Comparison of ENCODE assay signal across 14 mouse cellular contexts in genomic region chr15:32034790-32035189, GRCm38 (mm10).
DNase-seq lines count a peak whose midpoint lies in the region; ATAC-seq lines count a peak whose summit lies in the region.
"Had no signal": no experiment of that assay in that cellular context is flagged by ENCODE, and none has a peak within 500 bp of the region (broad histone marks: within the 10 kb centered on the region; RNA-seq: fewer than 3 reads in every experiment).

No protein-coding gene starts in this region.

- DNase-seq in left cerebral cortex, postnatal 4 days, result peak; percentile 63
- DNase-seq in left cerebral cortex, adult 9 months (ENCODE audit: low spot score in 2 of 2), result no peak
- DNase-seq in limb, embryonic 11.5 days (ENCODE audit: low spot score), result peak; percentile 58
- peak; percentile 41 for DNase-seq in retina, embryonic 14.5 days (ENCODE audit: low spot score)
- DNase-seq in urinary bladder, postnatal 4 days (ENCODE audit: low spot score in 2 of 2), result no peak
- no peak for DNase-seq in right cerebral cortex, adult 18-20 months
- no peak for DNase-seq in layer of hippocampus, adult 18-20 months (ENCODE audit: low spot score in 2 of 2)
- DNase-seq: adrenal gland, adult 2 months; cerebellum, adult 9-10 months; liver; right cerebral cortex, postnatal 14 days had no signal

- peaks cover 19% of the 10 kb centered on the region for H3K4me1 ChIP-seq in forebrain, embryonic 12.5 days
- no peaks in the 10 kb centered on the region for H3K4me1 ChIP-seq in limb, embryonic 11.5 days (ENCODE audit: control insufficient read depth, insufficient read depth, low read length)
- H3K4me1 ChIP-seq: heart, embryonic 12.5 days had no signal

- H3K36me3 ChIP-seq in forebrain, embryonic 12.5 days (replicated peaks), result no peaks in the 10 kb centered on the region
- H3K36me3 ChIP-seq in limb, embryonic 11.5 days (ENCODE audit: control insufficient read depth, insufficient read depth, low read length), result no peaks in the 10 kb centered on the region
- H3K36me3 ChIP-seq: heart, embryonic 12.5 days had no signal

- no peak overlapping the region for H3K4me3 ChIP-seq in forebrain, embryonic 12.5 days (replicated peaks)
- no peak overlapping the region for H3K4me3 ChIP-seq in limb, embryonic 11.5 days (ENCODE audit: low read depth, low read length)
- H3K4me3 ChIP-seq: heart, embryonic 12.5 days; layer of hippocampus, adult 2 months had no signal

- no peak overlapping the region for H3K4me2 ChIP-seq in forebrain, embryonic 12.5 days
- H3K4me2 ChIP-seq in limb, embryonic 11.5 days (ENCODE audit: low read depth, severe bottlenecking), result no peak overlapping the region
- H3K4me2 ChIP-seq: heart, embryonic 12.5 days had no signal

- no peak overlapping the region for H3K9ac ChIP-seq in forebrain, embryonic 12.5 days
- no peak overlapping the region for H3K9ac ChIP-seq in limb, embryonic 11.5 days (ENCODE audit: low read length)
- H3K9ac ChIP-seq: heart, embryonic 12.5 days had no signal

- no peaks in the 10 kb centered on the region for H3K9me3 ChIP-seq in forebrain, embryonic 12.5 days
- no peaks in the 10 kb centered on the region for H3K9me3 ChIP-seq in limb, embryonic 11.5 days (ENCODE audit: control insufficient read depth, low read length)
- H3K9me3 ChIP-seq: heart, embryonic 12.5 days had no signal

- H3K27me3 ChIP-seq in forebrain, embryonic 12.5 days, result no peaks in the 10 kb centered on the region
- H3K27me3 ChIP-seq in limb, embryonic 11.5 days (ENCODE audit: control insufficient read depth, insufficient read depth, low read length), result no peaks in the 10 kb centered on the region
- H3K27me3 ChIP-seq: heart, embryonic 12.5 days had no signal

- intact Hi-C loops in left cerebral cortex, postnatal 4 days (cut with DNase I), result no loop called here

- peak overlapping the region; percentile 14; the same call in 1 of the 2 replicates for H3K27ac ChIP-seq in forebrain, embryonic 12.5 days
- H3K27ac ChIP-seq in limb, embryonic 11.5 days (replicated peaks; ENCODE audit: low read depth, low read length), result no peak overlapping the region
- H3K27ac ChIP-seq: layer of hippocampus, adult 2 months had no signal

- ATAC-seq in forebrain, embryonic 12.5 days (ENCODE audit: low FRiP score), result peak; percentile 77
- no peak for ATAC-seq in limb, embryonic 11.5 days (ENCODE audit: insufficient number of reproducible peaks, low FRiP score, low TSS enrichment, low read depth)

- 22% methylated on average over 7 of the region's 7 CpGs for WGBS in forebrain, embryonic 12.5 days
- WGBS in limb, embryonic 11.5 days, result 40% methylated on average over 7 of the region's 7 CpGs

Comparison
In these comparisons a context has a peak if more than half of its experiments do, and no peak if none do; other contexts are left out.
1. DNase-seq: peak in left cerebral cortex, postnatal 4 days (single experiment), limb, embryonic 11.5 days (single experiment) and retina, embryonic 14.5 days (single experiment); none in left cerebral cortex, adult 9 months (0 of 2), urinary bladder, postnatal 4 days (0 of 2), right cerebral cortex, adult 18-20 months (single experiment) and layer of hippocampus, adult 18-20 months (0 of 2).